Mouse (Mus musculus) kidney, adult 9 months (tissue): ENCODE data around the gene Inhbe.

Source experiments
- DNase-seq: peaks from one replicate; pipeline ENCODE4 v3.0.0; 2022

Gene Inhbe

GRCm38 (mm10) chr10:127343029-127343428 lies 11.2 kb downstream of the Inhbe start:
- no peak for DNase-seq

- peak; percentile 83 for DNase-seq
Measured at GRCm38 (mm10) chr10:127341891-127342639, 12.1 kb downstream of the Inhbe start, which contains the start of gene Gli1. Gene Gli1, minus strand, starts transcription at chr10:127341974.

GRCm38 (mm10) chr10:127341360-127341690 lies 12.9 kb downstream of the Inhbe start:
- DNase-seq: no peak

- no peak for DNase-seq
Measured at GRCm38 (mm10) chr10:127340577-127341359, 13.4 kb downstream of the Inhbe start.

- DNase-seq: no peak
Measured at GRCm38 (mm10) chr10:127339683-127340576, 14.3 kb downstream of the Inhbe start.

- DNase-seq: peak; percentile 94
Measured at GRCm38 (mm10) chr10:127338930-127339682, 15.1 kb downstream of the Inhbe start.

GRCm38 (mm10) chr10:127337536-127338099 lies 16.6 kb downstream of the Inhbe start:
- DNase-seq: no peak

- no peak for DNase-seq
Measured at GRCm38 (mm10) chr10:127336952-127337351, 17.3 kb downstream of the Inhbe start.

GRCm38 (mm10) chr10:127335271-127335670 lies 18.9 kb downstream of the Inhbe start:
- no peak for DNase-seq

- DNase-seq: no peak
Measured at GRCm38 (mm10) chr10:127333152-127333551, 21.1 kb downstream of the Inhbe start.

- no peak for DNase-seq
Measured at GRCm38 (mm10) chr10:127332211-127332874, 21.9 kb downstream of the Inhbe start.

GRCm38 (mm10) chr10:127330212-127330611 lies 24.0 kb downstream of the Inhbe start:
- no peak for DNase-seq

- DNase-seq: no peak
Measured at GRCm38 (mm10) chr10:127327461-127328145, 26.6 kb downstream of the Inhbe start.

- DNase-seq: no peak
Measured at GRCm38 (mm10) chr10:127326828-127327227, 27.4 kb downstream of the Inhbe start.

GRCm38 (mm10) chr10:127326017-127326801 lies 28.0 kb downstream of the Inhbe start:
- no peak for DNase-seq

- no peak for DNase-seq
Measured at GRCm38 (mm10) chr10:127325454-127326016, 28.7 kb downstream of the Inhbe start.

- DNase-seq: peak; percentile 68
Measured at GRCm38 (mm10) chr10:127324495-127324894, 29.7 kb downstream of the Inhbe start.

- no peak for DNase-seq
Measured at GRCm38 (mm10) chr10:127323131-127323855, 30.9 kb downstream of the Inhbe start.

GRCm38 (mm10) chr10:127322669-127323068 lies 31.5 kb downstream of the Inhbe start:
- DNase-seq: no peak
